In the genomic region with DNA sequence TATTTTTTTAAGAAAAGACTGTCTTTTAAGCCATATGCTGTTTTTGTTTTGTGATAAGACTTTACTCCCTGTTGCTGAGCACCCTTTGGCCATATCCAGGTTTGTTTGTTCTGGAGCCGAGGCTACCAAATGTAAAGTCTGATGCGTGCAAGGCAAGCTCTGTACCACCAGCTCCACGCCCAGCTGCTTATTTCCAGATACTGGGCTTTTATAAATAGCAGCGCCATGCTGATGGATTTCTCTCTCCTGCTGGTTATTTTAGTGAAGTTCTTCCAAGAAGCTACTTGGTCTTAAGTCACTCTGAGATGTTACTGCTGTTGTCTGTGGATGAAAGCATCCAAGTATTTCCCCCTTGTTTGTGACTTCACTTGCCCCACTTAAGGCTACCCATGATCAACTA, we compare ENCODE assay signal across 15 mouse cellular contexts.
"Had no signal": no experiment of that assay in that cellular context is flagged by ENCODE, and none has a peak within 500 bp of the region (broad histone marks: within the 10 kb centered on the region; RNA-seq: fewer than 3 reads in every experiment).

No protein-coding gene starts in this region.

- DNase-seq: kidney, adult 2 months; kidney, postnatal 25 days; liver, embryonic 13.5 days; lung, adult 2 months; lung, postnatal 14 days; lung, postnatal 4 days; midbrain, embryonic 14.5 days; retina, postnatal 1 day; right cerebral cortex, postnatal 25 days; spleen, adult 18-20 months; thymus, postnatal 25 days had no signal

- H3K4me2 ChIP-seq: liver, embryonic 13.5 days; midbrain, embryonic 11.5 days; neural tube, embryonic 13.5 days; stomach, embryonic 15.5 days had no signal

- H3K27ac ChIP-seq: kidney, postnatal 0 days; liver, embryonic 13.5 days; neural tube, embryonic 13.5 days; stomach, embryonic 15.5 days had no signal

- H3K9ac ChIP-seq: liver, embryonic 13.5 days; neural tube, embryonic 13.5 days; stomach, embryonic 15.5 days had no signal

- H3K9me3 ChIP-seq: liver, embryonic 13.5 days; neural tube, embryonic 13.5 days; stomach, embryonic 15.5 days had no signal

- H3K27me3 ChIP-seq: liver, embryonic 13.5 days; neural tube, embryonic 13.5 days; stomach, embryonic 15.5 days had no signal

- H3K36me3 ChIP-seq: liver, embryonic 13.5 days; neural tube, embryonic 13.5 days; stomach, embryonic 15.5 days had no signal

- H3K4me3 ChIP-seq: liver, embryonic 13.5 days; neural tube, embryonic 13.5 days; stomach, embryonic 15.5 days had no signal
